Mouse (Mus musculus): ENCODE measurements around the gene 4921509C19Rik.
"Not testable (repeated sequence)": the region's sequence is repeated elsewhere in the genome, so short reads cannot be mapped to it uniquely, and the experiment has no call there.

- TF ChIP-seq CTCF, EP300 (IDR thresholded peaks at IDR 0.05): not testable (repeated sequence)
Observed at GRCm38 (mm10) chr2:151434203-151434602, 41.8 kb downstream of the 4921509C19Rik start.
